Mouse (Mus musculus) brain, embryonic 14.5 days (tissue): Measurements from ENCODE around the gene Smtnl1. TPM values are rescaled to one million over a fixed set of nuclear protein-coding genes. Genes with fewer than 3 reads are reported as not detected.
"Not testable (repeated sequence)": the region's sequence is repeated elsewhere in the genome, so short reads cannot be mapped to it uniquely, and the experiment has no call there.

ENCODE experiments used
- DNase-seq: peaks from one replicate; pipeline ENCODE4 v3.0.0-alpha.2; 2011; ENCODE audit warnings: low read depth
- CTCF ChIP-seq: fragments of 200-500 bp; IDR thresholded peaks from 2 replicates; pipeline ENCODE4 v1.5.1; 2012; ENCODE audit warnings: inconsistent platforms, mild to moderate bottlenecking, moderate library complexity, borderline replicate concordance; ENCODE audit not compliant: insufficient read depth, insufficient read length; ENCODE audit errors: extremely low read depth
- POLR2A ChIP-seq: fragments of 200-500 bp; IDR thresholded peaks from 2 replicates; pipeline ENCODE4 v1.6.1; 2012; ENCODE audit warnings: mild to moderate bottlenecking, inconsistent platforms, borderline replicate concordance; ENCODE audit not compliant: poor library complexity, insufficient read depth, insufficient read length, severe bottlenecking; ENCODE audit errors: extremely low read depth
- polyA plus RNA-seq: library from polyadenylated mRNA; depleted of rRNA; stranded (reverse); fragments of >200 nt; gene quantifications from 2 replicates; pipeline ENCODE4 v1.2.3, GENCODE M21; 2012

The Smtnl1 gene
- polyA plus RNA-seq, 1 experiment: not detected

GRCm38 (mm10) chr2:84803963-84804362 is 18.5 kb downstream of the Smtnl1 start:
- TF ChIP-seq POLR2A: no peak
- no peak for TF ChIP-seq CTCF
- no peak for DNase-seq

DNA sequence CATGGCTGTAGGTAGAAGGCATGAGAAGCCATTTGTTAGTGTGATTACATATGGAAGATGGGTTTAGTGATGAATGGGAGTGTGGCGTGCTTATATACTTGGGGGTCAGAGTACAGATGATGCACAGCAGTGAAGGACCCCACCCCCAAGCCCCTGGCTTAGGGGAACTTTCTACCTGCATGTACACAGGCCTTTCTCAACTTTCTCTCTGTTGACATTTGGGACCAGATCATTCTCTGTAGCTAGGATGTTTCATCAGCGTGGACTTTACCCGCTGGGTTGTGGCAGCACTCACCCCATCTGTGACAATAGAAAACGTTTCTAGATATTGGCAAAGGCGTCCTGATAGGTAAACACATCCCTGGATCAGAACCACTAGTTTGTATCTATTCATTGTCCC is 21.2 kb downstream of the Smtnl1 start:
- DNase-seq: not testable (repeated sequence)

GRCm38 (mm10) chr2:84800304-84800703 is 22.1 kb downstream of the Smtnl1 start:
- TF ChIP-seq CTCF (no peak), POLR2A (no peak)
- no peak for DNase-seq

DNA sequence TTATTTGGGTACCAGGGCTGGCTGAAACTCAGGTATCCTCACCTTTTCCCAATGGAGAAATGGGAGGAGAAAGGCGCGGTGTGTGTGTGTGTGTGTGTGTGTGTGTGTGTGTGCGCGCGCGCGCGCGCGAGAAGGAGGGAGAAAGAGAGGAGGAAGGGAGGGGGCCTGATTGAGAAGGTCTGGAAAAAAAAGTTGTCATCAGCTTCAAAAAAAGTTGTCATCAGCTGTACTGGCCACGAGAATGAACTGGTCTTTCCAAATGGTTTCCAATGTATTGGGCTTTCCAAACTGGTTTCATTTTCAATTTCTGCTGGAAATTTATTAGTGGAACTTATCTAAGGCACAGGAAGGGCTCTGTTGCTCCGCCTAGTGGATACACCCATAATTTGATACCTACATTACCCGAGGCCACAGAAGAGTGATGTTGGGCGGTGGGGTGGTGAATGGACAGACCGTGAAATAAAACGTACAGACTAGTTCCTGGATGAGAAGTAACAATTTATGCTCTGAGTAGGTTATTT is 23.4 kb downstream of the Smtnl1 start:
- TF ChIP-seq CTCF (peak; percentile 62; the same call in 1 of the 2 replicates), POLR2A (no peak)
- peak; percentile 88 for DNase-seq

- peak; percentile 79 for DNase-seq
- TF ChIP-seq CTCF (no peak), POLR2A (no peak)
These were observed 23.9 kb downstream of the Smtnl1 start, which contains the start of gene Ube2l6 for GRCm38 (mm10) chr2:84798493-84798921. Gene Ube2l6 (plus strand): TSS chr2:84798828.

DNA sequence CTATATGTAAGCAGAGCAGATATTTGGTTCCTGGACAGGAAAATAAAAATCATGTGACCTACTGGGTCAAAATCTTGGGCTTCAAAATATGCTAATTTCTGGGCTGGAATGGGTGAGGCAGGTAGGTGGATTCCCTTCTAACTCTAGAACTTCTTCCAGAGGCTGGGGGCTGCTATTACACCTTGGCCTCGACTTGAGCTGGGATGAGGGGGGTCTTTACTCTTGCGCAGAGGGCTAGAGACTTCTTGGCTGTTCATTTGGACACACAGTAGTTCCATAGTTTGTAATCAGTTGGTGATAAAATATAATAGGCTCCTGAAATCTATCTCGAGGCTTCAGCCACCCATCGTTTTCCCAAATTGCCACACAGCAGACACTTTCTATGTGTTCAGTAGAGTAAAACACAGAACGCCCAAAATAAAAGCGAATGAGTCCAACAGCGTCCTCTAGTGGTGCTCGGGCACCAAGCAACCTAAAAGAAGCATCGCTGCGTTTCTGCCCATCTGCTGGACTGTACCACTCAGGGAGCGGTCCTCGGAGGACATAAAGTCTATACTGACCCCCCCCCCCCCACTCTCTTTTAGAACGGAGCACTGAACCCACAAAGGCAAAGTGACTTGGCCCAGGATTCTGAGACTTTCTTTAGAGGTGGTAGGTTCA is 24.5 kb downstream of the Smtnl1 start:
- TF ChIP-seq CTCF (peak; percentile 95), POLR2A (no peak)

GRCm38 (mm10) chr2:84793871-84794270 is 28.6 kb downstream of the Smtnl1 start:
- TF ChIP-seq POLR2A (no peak), CTCF (no peak)
- DNase-seq: no peak

More for the DNA sequence above, 24.5 kb downstream of the Smtnl1 start:
- DNase-seq: peak; percentile 89

GRCm38 (mm10) chr2:84793154-84793553 is 29.3 kb downstream of the Smtnl1 start:
- TF ChIP-seq POLR2A (no peak), CTCF (no peak)
- no peak for DNase-seq

DNA sequence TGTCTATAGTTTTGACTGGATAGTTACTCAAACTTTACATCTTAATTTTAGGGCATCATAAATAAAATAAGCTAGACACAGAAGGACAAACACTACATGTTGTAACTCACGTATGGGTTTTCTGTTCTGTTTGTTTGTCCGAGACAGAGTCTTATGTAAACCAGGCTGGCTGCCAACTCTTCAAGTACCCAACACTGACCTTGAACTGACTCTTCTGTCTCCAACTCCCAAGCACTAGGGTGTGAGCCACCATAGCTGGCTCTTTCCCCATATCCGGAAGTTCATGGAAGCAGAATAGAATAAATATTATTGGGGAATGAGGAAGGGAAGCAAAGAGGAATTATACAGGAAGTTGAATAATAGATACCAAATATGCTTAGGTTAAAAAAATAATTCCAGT is 29.9 kb downstream of the Smtnl1 start:
- no peak for DNase-seq
- TF ChIP-seq CTCF: no peak
- no peak for TF ChIP-seq POLR2A

GRCm38 (mm10) chr2:84790418-84790817 is 32.0 kb downstream of the Smtnl1 start:
- no peak for TF ChIP-seq CTCF
- no peak for TF ChIP-seq POLR2A
- no peak for DNase-seq

DNA sequence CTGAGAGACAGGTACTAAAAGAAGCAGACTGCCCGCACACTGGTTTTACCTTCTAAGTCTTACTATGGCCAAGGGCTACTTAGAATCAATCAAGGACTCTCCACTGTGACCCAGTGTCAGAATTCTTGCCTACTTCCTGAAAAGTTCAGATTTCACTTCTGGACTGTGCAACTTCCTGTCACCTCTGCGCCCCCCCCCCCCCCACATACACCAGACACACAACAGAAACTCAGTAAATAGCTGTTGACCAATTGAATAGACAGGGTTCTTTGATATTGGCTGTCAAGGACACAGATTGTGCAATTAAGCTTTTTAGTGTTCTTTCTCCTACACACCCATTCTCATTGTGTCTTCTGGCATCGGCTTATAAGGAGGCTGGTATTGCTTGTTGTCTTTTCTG is 34.1 kb downstream of the Smtnl1 start:
- TF ChIP-seq CTCF (no peak), POLR2A (no peak)
- DNase-seq: no peak

DNA sequence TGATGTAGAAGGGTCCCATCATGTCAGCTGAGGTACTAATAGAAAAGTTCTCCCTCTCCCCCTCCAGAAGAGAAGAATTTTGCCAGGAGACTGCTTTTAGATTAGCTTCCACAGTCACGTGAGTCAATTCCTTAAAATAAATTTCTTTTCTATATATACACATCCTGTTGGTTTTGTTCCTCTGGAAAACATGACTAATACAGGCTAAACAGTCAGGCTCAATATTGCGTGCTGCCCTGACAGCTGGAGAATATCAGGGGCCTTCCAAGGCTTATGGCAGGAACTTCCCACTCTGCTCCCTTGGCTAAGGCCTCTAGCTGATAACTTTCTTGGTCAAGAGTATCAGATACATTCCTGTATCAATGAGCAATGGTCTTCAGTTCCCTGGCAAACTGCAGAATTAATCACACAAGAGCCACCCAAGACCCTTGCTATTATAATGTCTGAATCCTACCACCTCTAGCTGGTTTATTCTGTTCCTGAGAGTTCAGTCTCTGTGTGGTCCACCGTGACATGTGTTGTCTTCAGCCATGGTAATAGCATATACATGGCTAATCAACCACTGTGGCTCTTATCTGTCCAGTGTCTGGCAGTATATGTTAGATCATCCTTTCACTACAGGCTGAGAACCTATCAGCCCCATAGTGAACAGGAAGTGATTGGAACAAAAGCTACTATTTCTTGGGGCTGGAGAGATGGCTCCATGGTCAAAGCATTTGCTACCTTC is 38.4 kb downstream of the Smtnl1 start:
- TF ChIP-seq CTCF: no peak
- TF ChIP-seq POLR2A: no peak
- DNase-seq: no peak

DNA sequence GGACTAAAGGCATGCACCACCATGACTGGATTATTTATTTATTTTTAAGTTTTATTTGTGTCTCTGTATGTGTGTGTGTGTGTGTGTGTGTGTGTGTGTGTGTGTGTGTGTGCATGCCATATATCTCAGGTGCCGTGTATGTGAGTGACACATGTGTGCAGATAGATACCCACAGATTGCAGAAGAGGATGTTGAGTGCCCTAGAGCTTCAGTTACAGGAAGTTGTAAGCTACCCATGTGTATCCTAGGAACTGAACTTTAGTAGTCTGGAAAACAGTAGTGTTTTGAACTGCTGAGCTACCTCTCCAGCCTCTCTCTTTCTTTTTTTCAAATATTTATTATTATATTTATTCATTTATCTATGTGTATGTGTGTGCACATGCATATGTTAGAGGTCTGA is 39.1 kb downstream of the Smtnl1 start:
- no peak for TF ChIP-seq CTCF
- TF ChIP-seq POLR2A: no peak
- DNase-seq: no peak

DNA sequence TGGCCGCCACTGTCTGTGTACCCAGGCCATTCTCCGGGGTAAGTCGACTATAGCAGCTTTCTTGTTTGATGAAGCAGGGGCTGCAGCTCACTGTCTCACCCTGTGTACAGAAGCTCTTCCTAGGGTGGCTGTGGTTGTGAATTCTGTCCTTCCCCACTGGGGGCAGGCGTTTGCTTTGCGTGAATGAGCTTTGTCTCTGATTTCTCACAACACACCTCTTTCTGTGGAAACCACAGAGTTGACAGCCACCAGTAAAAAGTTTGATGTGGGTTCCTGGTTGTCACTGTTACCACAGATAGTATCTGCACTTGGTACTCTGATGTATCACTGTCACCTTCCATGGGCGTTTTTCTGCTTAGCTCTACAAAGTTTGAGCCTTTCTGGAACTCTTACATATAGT is 43.2 kb downstream of the Smtnl1 start:
- TF ChIP-seq POLR2A (no peak), CTCF (peak; percentile 23; the same call in 1 of the 2 replicates)
- no peak for DNase-seq

GRCm38 (mm10) chr2:84777706-84778105 is 44.7 kb downstream of the Smtnl1 start:
- TF ChIP-seq POLR2A: no peak
- no peak for TF ChIP-seq CTCF
- DNase-seq: peak; percentile 50
